Mouse (Mus musculus): ENCODE results near the gene Fkbp15. TPM values are rescaled to one million over a fixed set of nuclear protein-coding genes. Genes with fewer than 3 reads are reported as not detected.

Fkbp15 gene
- polyA plus RNA-seq, 1 experiment from 2014 or later = 24.3 TPM

- Histone ChIP-seq H3K4me3 (replicated peaks) (no peak overlapping the region), H3K4me1 (peaks cover 8% of the 10 kb centered on the region; the same call in 1 of the 2 replicates), H3K27me3 (no peaks in the 10 kb centered on the region), H3K4me2 (no peak overlapping the region), H3K27ac (no peak overlapping the region), H3K9ac (no peak overlapping the region), H3K9me3 (replicated peaks) (no peaks in the 10 kb centered on the region), H3K36me3 (peaks cover 60% of the 10 kb centered on the region)
- WGBS = 84% methylated on average over 4 of the region's 4 CpGs
- no peak for ATAC-seq (replicated peaks; ENCODE audit: low FRiP score)
Measured at GRCm38 (mm10) chr4:62345827-62346226, 14.5 kb downstream of the Fkbp15 start.

GRCm38 (mm10) chr4:62344000-62344399 lies 16.3 kb downstream of the Fkbp15 start:
- peaks cover 57% of the 10 kb centered on the region for H3K36me3 ChIP-seq
- no peak overlapping the region for H3K4me3 ChIP-seq (replicated peaks)
- H3K4me2 ChIP-seq = no peak overlapping the region
- H3K27me3 ChIP-seq = no peaks in the 10 kb centered on the region
- ATAC-seq (replicated peaks; ENCODE audit: low FRiP score) = no peak
- no peak overlapping the region for H3K27ac ChIP-seq
- H3K9ac ChIP-seq = no peak overlapping the region
- H3K9me3 ChIP-seq (replicated peaks) = no peaks in the 10 kb centered on the region
- H3K4me1 ChIP-seq = peaks cover 8% of the 10 kb centered on the region; the same call in 1 of the 2 replicates
- 100% methylated on average over 1 of the region's 1 CpGs for WGBS

GRCm38 (mm10) chr4:62338536-62338935 lies 21.8 kb downstream of the Fkbp15 start:
- 87% methylated on average over 5 of the region's 5 CpGs for WGBS
- H3K36me3 ChIP-seq = peaks cover 67% of the 10 kb centered on the region
- H3K27me3 ChIP-seq = no peaks in the 10 kb centered on the region
- no peaks in the 10 kb centered on the region for H3K9me3 ChIP-seq (replicated peaks)
- no peak for ATAC-seq (replicated peaks; ENCODE audit: low FRiP score)
- H3K9ac ChIP-seq = no peak overlapping the region
- H3K4me3 ChIP-seq (replicated peaks) = no peak overlapping the region
- no peak overlapping the region for H3K4me2 ChIP-seq
- no peak overlapping the region for H3K27ac ChIP-seq
- H3K4me1 ChIP-seq = no peaks in the 10 kb centered on the region

GRCm38 (mm10) chr4:62331977-62332376 lies 28.4 kb downstream of the Fkbp15 start:
- Histone ChIP-seq H3K9me3 (replicated peaks) (no peaks in the 10 kb centered on the region), H3K27me3 (no peaks in the 10 kb centered on the region), H3K36me3 (peaks cover 77% of the 10 kb centered on the region), H3K4me2 (no peak overlapping the region), H3K4me3 (replicated peaks) (no peak overlapping the region), H3K4me1 (no peaks in the 10 kb centered on the region), H3K9ac (no peak overlapping the region), H3K27ac (no peak overlapping the region)
- no peak for ATAC-seq (replicated peaks; ENCODE audit: low FRiP score)
- WGBS = 81% methylated on average over 5 of the region's 5 CpGs

GRCm38 (mm10) chr4:62328941-62329660 lies 31.2 kb downstream of the Fkbp15 start:
- no peaks in the 10 kb centered on the region for H3K9me3 ChIP-seq (replicated peaks)
- no peak overlapping the region for H3K4me3 ChIP-seq (replicated peaks)
- H3K36me3 ChIP-seq = peaks cover 77% of the 10 kb centered on the region
- ATAC-seq (replicated peaks; ENCODE audit: low FRiP score) = no peak
- H3K4me1 ChIP-seq = no peaks in the 10 kb centered on the region
- 89% methylated on average over 6 of the region's 6 CpGs for WGBS
- H3K4me2 ChIP-seq = no peak overlapping the region
- no peaks in the 10 kb centered on the region for H3K27me3 ChIP-seq
- H3K9ac ChIP-seq = no peak overlapping the region
- no peak overlapping the region for H3K27ac ChIP-seq

GRCm38 (mm10) chr4:62326111-62326510 lies 34.2 kb downstream of the Fkbp15 start:
- Histone ChIP-seq H3K27me3 (no peaks in the 10 kb centered on the region), H3K27ac (no peak overlapping the region), H3K4me1 (no peaks in the 10 kb centered on the region), H3K4me3 (replicated peaks) (no peak overlapping the region), H3K9me3 (replicated peaks) (no peaks in the 10 kb centered on the region), H3K4me2 (no peak overlapping the region), H3K9ac (no peak overlapping the region), H3K36me3 (peaks cover 80% of the 10 kb centered on the region)
- no peak for ATAC-seq (replicated peaks; ENCODE audit: low FRiP score)

GRCm38 (mm10) chr4:62322684-62323083 lies 37.7 kb downstream of the Fkbp15 start:
- H3K27me3 ChIP-seq = no peaks in the 10 kb centered on the region
- ATAC-seq (replicated peaks; ENCODE audit: low FRiP score) = no peak
- no peak overlapping the region for H3K9ac ChIP-seq
- peaks cover 87% of the 10 kb centered on the region for H3K36me3 ChIP-seq
- H3K4me3 ChIP-seq (replicated peaks) = no peak overlapping the region
- no peak overlapping the region for H3K27ac ChIP-seq
- no peak overlapping the region for H3K4me2 ChIP-seq
- no peaks in the 10 kb centered on the region for H3K4me1 ChIP-seq
- WGBS = 86% methylated on average over 3 of the region's 3 CpGs
- H3K9me3 ChIP-seq (replicated peaks) = no peaks in the 10 kb centered on the region

- Histone ChIP-seq H3K4me1 (no peaks in the 10 kb centered on the region), H3K9ac (no peak overlapping the region), H3K4me3 (replicated peaks) (no peak overlapping the region), H3K4me2 (no peak overlapping the region), H3K36me3 (peaks cover 71% of the 10 kb centered on the region), H3K27ac (no peak overlapping the region), H3K27me3 (no peaks in the 10 kb centered on the region), H3K9me3 (replicated peaks) (no peaks in the 10 kb centered on the region)
- WGBS = 62% methylated on average over 1 of the region's 1 CpGs
- no peak for ATAC-seq (replicated peaks; ENCODE audit: low FRiP score)
Measured at GRCm38 (mm10) chr4:62318294-62318693, 42.1 kb downstream of the Fkbp15 start.

GRCm38 (mm10) chr4:62316456-62316855 lies 43.9 kb downstream of the Fkbp15 start:
- WGBS = 85% methylated on average over 2 of the region's 2 CpGs
- Histone ChIP-seq H3K36me3 (peaks cover 70% of the 10 kb centered on the region), H3K9ac (no peak overlapping the region), H3K4me1 (no peaks in the 10 kb centered on the region), H3K4me3 (replicated peaks) (no peak overlapping the region), H3K9me3 (replicated peaks) (no peaks in the 10 kb centered on the region), H3K27me3 (no peaks in the 10 kb centered on the region), H3K4me2 (no peak overlapping the region), H3K27ac (no peak overlapping the region)
- ATAC-seq (replicated peaks; ENCODE audit: low FRiP score) = no peak

GRCm38 (mm10) chr4:62314516-62314915 lies 45.8 kb downstream of the Fkbp15 start:
- H3K4me3 ChIP-seq (replicated peaks) = no peak overlapping the region
- H3K4me2 ChIP-seq = no peak overlapping the region
- H3K4me1 ChIP-seq = no peaks in the 10 kb centered on the region
- no peak overlapping the region for H3K27ac ChIP-seq
- peaks cover 59% of the 10 kb centered on the region for H3K36me3 ChIP-seq
- no peaks in the 10 kb centered on the region for H3K9me3 ChIP-seq (replicated peaks)
- 91% methylated on average over 3 of the region's 3 CpGs for WGBS
- no peaks in the 10 kb centered on the region for H3K27me3 ChIP-seq
- no peak overlapping the region for H3K9ac ChIP-seq
- no peak for ATAC-seq (replicated peaks; ENCODE audit: low FRiP score)

- Histone ChIP-seq H3K9me3 (replicated peaks) (no peaks in the 10 kb centered on the region), H3K4me1 (no peaks in the 10 kb centered on the region), H3K27ac (no peak overlapping the region), H3K36me3 (peaks cover 52% of the 10 kb centered on the region), H3K27me3 (no peaks in the 10 kb centered on the region), H3K4me2 (no peak overlapping the region), H3K9ac (no peak overlapping the region), H3K4me3 (replicated peaks) (no peak overlapping the region)
- WGBS = 82% methylated on average over 9 of the region's 9 CpGs
- ATAC-seq (replicated peaks; ENCODE audit: low FRiP score) = no peak
Measured at GRCm38 (mm10) chr4:62313641-62314211, 46.6 kb downstream of the Fkbp15 start.

GRCm38 (mm10) chr4:62312821-62313220 lies 47.5 kb downstream of the Fkbp15 start:
- 92% methylated on average over 2 of the region's 2 CpGs for WGBS
- no peak for ATAC-seq (replicated peaks; ENCODE audit: low FRiP score)
- no peaks in the 10 kb centered on the region for H3K9me3 ChIP-seq (replicated peaks)
- no peaks in the 10 kb centered on the region for H3K27me3 ChIP-seq
- H3K4me3 ChIP-seq (replicated peaks) = no peak overlapping the region
- H3K4me1 ChIP-seq = no peaks in the 10 kb centered on the region
- no peak overlapping the region for H3K4me2 ChIP-seq
- peaks cover 50% of the 10 kb centered on the region for H3K36me3 ChIP-seq
- H3K27ac ChIP-seq = no peak overlapping the region
- H3K9ac ChIP-seq = no peak overlapping the region

GRCm38 (mm10) chr4:62308406-62308805 lies 51.9 kb downstream of the Fkbp15 start:
- Histone ChIP-seq H3K27ac (no peak overlapping the region), H3K9me3 (replicated peaks) (no peaks in the 10 kb centered on the region), H3K27me3 (no peaks in the 10 kb centered on the region), H3K36me3 (peaks cover 71% of the 10 kb centered on the region), H3K4me2 (no peak overlapping the region), H3K9ac (no peak overlapping the region), H3K4me1 (no peaks in the 10 kb centered on the region), H3K4me3 (replicated peaks) (no peak overlapping the region)
- ATAC-seq (replicated peaks; ENCODE audit: low FRiP score) = no peak

Measured in kidney, embryonic 15.5 days (tissue).